Mouse (Mus musculus): Measurements from ENCODE around the gene Pon2. TPM values are rescaled to one million over a fixed set of nuclear protein-coding genes. Genes with fewer than 3 reads are reported as not detected.
"Not testable (repeated sequence)": the region's sequence is repeated elsewhere in the genome, so short reads cannot be mapped to it uniquely, and the experiment has no call there.

Gene Pon2
- total RNA-seq, 2 experiments from 2014 or later: 22.8 to 24.7 TPM

DNA sequence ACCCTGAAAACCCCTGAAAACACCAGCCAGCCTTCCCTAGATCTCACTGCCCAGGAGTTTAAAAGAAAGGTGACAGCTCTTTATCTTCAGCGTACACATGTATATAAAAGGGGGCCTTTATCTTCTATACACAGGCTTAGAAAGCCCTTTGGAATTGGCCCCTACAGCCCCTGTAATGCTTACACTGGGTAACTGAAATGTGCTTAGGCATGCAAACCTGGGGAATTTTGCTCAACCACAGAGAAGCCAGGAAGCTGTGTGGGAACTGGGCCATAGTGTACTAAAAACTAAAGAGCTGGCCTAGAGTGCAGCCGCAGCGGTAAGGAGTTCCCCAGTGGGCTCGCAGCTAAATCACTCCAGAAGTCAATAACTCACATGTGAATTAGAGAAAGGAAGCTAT, 6.8 kb downstream of the Pon2 start:
- no peak for DNase-seq

DNA sequence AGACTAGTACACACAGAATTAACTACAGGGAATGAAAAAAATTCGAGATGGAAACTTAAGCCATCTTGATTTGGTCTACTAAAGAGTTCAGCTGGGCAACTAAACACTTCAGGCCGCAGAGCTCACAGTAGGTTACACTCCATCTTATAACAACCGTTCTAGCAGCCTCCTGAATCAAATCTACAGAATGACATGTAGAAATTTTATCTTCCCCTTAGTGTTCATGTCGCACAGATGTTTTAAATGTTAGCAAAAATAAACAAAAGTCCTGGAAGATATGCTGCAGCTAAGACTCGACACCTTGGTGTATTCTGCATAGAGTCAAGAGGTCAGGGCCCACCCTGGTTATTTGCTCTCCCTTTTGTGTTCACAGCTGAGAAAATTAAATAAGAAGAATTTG, 10.3 kb downstream of the Pon2 start:
- DNase-seq: no peak

DNA sequence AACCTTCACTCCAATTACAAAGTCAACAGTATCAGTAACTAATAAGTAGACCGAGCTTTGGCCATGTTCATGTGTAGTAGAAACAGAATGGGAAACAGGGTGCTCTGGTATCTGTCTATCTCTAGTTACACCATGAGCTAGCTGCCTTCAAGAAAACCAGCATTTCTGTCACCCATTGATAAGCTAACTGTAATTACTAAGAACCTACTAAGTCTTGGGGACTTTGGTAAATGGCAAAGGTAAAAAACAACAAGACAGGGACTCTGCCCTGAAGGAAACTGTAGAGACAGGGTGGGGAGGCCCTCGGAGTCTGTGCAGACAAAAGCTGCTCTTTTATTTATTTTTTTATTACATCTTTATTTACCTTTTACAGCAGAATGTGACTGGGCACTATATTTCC, 10.9 kb downstream of the Pon2 start:
- DNase-seq: no peak

DNA sequence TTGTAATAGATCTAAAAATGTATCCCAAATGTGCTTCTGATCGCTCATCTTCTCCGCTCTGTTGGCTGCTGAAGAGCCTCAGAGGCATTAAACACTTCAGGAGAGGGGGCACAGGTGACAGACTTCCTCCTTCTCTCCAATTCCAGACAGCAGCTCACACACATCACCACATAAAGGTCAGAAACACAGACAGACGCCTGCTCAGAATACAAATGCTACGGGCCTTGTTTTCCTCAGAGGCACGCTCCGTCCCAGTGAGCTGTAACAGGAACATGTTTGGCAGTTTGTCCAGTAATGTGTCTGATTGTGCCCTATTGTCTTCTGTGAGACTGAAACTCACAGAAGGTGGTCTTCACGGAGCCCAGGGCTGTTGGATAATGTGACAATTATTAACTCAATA, 15.8 kb downstream of the Pon2 start:
- no peak for DNase-seq

DNA sequence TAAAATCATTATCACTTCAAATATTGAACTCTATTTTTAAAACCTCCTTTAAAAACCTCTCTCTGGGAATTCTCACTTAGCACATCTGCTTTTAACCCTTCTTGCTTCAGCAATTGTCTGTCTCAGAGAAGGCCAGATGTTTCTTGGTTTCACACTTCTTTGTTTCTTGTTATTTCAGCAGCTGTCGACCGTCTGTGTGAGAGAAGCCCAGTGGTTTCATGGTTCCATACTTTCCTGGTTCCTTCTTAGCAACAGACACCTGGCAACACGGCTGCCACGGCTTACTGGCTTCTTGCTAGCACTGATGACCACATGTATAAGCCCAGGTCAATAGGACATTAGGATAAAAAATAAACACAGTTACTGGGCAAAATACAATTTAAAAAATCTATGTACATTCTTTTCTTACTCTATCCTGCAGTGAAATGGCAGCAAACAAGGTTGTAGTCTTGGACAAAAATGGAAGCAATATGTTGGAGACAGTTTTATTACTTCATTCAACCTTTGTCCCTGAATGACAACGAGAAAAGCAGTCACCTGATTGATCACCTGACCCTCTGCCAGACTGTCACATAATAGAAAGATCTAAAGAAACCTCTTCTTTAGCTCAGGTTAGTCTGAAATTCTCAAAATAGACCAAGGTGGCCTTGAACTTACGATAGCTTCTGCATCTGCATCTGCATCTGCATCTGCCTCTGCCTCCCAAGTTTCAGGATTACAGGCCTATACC, 17.5 kb downstream of the Pon2 start:
- no peak for DNase-seq

DNA sequence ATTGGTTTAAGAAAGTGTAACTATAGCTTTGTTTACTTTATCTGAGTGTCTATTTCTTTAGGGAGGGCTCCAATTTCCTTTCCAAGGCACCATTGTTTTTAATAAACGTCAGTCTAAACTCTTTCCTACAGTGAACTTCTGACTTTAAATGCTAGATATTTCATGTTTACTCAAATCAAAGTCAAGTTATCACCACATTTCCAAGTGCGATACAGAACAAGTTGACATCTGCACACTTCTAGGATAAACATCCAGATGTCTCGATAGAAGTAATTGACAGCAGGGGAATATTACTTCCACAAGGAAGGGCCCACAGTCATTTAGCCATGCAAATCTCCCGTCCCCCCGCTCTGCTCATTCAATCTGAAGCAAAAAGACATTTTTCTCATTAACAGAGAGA, 20.3 kb downstream of the Pon2 start:
- DNase-seq: no peak

DNA sequence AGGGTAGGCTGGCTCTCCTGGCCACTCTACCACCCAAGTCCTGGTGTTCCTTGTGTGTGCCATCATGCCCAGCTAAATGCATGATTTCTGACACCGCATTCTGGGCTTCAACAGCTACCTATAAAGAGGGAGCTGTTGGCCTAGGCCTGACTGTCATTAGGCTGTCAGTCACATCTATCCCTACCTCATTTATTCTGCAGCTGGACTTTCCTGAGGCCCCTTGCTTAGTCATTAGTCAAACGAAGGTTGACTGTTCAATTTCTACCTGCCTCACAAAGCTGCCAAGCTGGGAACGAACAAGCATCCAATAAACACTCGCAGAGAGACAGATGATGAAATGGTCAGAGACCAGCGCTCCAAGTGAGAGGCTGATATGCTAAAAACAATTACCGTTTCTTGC, 28.6 kb downstream of the Pon2 start:
- DNase-seq: no peak

DNA sequence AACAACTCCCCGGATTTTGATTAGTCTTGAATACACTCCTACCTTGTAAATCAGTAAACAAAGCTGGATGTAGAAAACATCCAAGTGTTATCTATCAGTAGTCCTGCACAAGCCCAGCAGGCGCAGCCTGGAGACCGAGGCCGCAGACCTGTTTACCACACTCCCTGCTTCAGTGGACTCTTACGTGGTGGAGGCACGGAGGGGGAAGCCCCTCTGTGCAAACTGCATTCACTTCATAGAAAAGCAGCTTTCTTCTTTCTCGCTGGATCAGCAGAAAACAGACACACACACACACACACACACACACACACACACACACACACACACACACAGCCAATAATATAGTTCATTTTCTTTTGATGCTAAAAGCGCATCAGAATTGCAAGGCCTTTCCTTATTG, 33.5 kb downstream of the Pon2 start:
- no peak for DNase-seq

DNA sequence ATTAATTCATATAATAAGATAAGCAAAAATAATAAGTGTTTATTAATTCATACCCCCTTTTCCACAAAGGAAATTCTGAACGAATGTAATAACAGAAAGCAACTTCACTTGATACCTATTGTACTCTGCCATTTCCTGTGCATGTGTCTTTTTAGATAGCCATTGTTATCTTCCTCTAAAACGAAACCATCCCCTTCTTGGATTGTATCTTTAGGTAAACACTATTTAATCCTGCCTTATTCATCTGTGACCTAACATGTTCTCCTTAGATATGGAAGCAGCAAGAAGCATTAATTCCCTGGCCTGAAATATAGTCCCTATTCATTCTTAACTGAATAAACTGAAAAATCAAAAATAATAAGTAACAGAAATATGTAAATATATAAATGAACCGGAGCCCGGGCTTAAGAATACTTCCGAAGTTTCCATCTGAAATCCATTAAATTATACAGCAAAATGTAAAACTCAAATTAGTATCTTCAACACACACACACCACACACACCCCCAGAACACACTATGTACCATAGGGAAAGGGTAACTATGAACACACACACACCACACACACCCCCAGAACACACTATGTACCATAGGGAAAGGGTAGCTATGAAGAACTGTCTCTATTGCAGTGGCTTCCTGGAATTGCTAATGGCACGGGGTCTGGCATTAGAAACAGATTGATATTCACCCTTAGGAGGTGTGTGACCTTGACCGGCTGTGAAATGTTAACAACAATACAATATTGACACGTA, 34.8 kb downstream of the Pon2 start:
- DNase-seq: no peak

DNA sequence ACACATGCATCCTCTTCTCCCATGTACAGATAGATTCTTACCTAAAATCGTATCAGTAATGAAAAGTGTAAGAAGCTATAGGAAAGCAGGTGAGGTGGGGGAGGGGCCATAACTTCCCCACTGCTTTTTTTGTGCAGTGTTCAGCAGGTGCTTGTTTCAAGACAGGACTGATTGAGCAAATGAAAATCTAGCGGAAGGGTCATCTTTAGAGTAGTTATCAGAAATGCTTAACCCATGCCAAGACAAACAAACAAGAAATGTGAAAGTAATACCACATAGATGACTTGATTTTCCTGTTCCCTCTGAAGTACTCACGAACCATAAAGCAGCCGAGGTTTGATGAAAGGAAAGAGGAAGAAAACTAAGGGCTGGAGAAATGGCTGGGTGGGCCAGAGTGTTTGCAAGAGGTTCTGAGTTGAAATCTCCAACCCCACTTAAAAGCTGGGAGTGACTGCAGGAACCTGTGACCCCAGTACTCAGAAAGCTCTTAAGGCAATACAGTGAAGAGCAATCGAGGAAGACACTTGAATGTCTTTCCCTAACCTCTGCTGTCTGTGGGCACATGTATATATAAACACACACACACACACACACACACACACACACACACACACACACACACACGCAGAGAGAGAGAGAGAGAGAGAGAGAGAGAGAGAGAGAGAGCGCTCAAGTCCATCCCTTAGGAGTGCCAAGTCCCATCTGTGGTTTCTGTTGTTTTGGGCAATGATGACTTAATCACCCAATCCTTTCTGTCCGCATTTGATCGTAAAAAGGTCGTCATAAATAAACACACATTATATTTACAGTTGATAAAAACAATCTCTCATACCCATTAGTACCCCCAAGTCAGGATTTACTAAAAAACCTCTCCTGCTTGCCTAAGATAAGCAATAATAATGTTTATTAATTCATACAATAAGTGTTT, 35.7 kb downstream of the Pon2 start:
- no peak for DNase-seq

DNA sequence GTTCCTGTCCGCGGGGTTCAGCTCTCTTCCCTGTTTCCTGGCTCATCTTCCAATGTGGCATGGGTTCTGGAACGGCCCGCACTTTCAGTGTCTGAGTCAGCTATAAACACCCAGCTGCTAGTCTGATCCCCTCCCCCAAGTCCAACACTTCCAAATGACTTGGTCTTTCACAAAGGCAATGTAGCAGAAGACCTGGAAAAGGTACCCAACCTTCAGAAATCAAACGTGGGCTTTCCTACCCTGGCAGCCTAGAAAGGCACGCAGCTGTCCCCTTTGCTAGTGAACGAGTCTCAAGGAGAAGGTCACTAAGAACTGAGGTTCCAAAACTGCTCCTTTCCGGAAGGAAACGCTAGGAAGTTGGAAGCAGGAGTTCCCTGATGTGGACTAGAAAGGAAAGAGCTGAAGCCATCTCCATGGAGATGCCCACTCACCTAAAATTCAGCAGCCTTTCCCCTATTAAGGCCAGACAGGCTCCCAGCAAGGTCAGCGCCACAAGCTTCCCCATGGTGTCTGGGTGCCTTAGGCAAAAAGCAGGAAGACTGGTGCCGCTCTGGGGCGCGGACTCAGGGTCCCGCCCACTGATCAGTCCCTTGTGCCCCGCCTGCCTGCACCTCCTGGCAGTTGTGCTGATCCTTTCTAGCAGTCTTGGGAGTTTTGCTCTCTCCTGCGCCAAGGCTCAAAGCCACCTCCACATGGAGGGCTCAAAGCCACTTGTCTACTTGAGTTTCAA, 42.4 kb downstream of the Pon2 start, which contains the start of gene Pon3:
Gene Pon3, minus strand, starts transcription at position 565 of the 730 bp plus-strand sequence.
- peak; percentile 61 for DNase-seq

DNA sequence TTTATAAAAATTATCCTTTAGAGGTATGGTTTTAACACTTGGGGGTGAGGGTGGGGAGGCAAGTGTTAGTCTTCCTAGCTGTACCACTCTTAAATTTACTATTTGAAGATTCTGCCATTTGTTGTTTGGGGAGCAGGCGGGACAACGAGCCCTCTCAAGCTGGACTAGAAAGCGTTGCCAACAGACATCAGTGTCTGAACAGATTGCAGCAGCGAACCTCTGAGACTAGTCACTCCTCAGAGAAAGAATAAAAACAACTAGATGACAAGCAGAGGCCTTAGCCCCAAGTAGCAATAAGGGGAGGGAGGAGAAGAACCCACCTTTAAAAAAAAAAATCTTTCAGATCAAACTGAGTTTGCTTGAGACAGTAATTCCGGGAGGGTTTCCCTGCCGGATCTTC, 43.0 kb downstream of the Pon2 start:
- peak; percentile 6 for DNase-seq

DNA sequence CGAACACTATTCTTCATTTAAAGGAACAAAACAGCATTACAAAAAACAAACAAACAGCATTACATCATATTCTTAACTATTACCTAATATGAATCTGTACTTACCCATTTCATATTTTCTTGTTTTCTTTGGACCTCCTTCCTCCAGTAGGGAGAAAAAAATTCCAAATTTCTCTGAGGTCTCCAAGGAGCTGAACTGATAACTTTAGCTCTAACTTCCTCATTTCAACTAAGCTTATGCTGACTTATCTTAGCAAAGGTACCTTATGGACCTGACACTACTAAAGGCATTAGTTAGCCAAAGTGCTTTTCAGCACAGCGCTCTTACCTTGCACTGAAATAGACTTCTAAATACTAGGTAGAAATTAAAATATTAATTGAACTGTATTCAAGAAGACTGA, 43.4 kb downstream of the Pon2 start:
- no peak for DNase-seq

DNA sequence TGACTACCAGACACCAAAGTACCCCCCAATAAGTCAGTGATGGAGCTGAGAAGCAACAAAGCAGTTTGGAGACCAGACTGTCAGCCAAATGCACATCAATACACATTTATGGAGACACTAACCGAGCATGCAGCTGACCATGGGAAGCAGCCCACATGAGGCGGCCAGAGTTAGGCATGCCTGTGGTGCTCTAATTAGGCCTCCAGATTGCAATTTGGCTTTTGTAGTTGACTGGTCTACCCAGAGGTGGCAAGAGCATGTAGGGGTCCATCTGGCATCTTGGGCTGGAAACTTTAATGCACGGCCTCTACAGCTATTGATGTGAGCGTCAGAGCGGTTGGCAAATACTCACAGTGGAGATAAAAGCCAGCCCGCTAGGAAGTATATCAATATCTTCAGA, 52.3 kb downstream of the Pon2 start:
- no peak for DNase-seq

DNA sequence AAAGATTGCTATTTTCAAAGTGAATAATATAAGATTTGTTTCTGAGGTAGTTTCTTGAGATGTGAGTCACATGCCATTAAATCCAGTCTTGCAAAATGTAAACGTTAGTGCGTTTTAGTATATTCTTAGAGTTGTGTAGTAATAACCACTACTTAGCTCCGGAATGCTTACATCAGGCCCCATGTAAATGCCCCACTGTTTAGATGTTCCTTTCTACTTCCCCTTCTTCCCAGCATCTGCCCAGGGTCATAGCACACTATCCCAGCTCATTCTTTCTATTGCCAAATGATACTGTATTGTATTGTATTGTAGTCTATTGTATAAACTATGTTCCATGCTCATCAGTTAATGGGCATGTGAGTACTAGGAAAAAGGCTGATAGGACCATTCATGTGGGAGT, 59.5 kb downstream of the Pon2 start:
- no peak for DNase-seq

DNA sequence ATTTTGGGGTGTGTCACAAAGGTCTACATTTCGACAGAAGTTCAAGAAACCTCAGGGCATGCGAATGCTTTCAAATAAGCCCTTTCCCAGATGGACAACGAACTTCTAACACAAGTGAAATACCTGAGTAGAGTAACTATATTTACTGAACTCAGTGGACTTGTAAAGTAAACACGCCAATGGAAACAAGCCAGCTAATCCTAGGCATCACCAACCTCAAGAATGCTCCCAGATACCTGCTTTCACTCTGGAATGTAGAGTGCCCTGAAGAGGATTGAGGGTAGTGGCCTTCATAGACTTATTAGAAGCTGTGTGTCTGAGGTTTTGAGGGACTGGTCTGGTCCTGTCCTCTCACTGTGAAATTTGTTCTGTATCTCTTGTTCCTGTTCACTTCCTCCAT, 60.7 kb downstream of the Pon2 start:
- no peak for DNase-seq

DNA sequence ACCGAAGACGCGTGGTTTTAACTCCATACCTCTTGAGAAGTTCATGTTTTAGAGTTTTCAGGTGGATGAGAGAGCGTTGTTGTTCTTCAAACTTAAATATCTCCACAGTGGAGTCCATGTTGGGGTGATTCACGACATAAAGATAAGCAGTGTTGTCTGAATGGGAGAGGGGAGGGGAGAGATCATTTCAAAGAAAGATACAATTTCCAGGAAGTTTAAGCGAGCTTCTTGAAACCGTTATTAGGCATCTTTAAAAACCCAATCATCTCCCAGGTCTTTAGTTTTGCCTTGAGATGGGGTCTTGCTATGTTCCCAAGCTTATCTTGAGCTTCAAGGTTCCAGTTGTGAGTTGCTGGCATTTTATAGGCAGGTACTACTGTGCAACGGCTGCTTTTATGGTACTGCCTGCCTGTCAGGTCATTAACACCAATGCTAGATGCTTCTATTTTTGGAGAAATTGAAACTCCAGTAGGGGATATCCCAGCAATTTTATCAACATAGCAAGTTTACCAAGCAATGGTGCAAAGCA, 61.3 kb downstream of the Pon2 start:
- no peak for DNase-seq

DNA sequence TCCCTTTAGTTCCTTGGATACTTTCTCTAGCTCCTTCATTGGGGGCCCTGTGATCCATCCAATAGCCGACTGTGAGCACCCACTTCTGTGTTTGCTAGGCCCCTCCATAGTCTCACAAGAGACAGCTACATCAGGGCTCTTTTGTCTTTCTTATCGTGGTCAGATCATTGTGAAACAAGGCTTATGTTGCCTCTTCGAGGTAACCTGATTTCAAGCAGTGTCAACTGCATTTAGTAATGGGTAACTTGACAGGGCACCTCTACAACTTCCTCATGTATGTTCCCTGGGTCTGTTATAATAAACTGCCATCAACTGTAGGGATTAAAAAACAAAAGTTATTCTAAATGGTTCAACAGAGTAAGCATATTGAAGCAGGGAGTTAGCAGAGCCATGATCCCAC, 63.7 kb downstream of the Pon2 start:
- DNase-seq: no peak

DNA sequence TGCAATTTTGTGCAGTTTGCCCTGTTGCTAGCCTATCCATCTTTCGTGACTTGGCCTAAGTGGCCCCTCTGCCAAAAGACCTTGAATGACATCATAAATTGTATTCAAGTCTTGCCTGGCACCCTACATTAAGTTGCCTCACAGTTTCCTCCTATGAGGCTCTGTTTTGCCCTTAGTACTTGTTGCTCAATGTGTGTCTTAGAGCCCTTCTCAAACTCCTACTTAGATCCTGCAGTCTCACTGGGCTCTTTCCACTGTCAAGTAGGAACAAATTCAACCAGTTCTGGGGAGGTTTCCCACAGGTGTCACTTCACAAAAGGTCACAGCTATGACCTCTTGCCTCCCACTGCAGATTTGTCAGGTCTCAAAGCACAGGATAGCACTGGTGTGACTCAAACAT, 64.4 kb downstream of the Pon2 start:
- no peak for DNase-seq

DNA sequence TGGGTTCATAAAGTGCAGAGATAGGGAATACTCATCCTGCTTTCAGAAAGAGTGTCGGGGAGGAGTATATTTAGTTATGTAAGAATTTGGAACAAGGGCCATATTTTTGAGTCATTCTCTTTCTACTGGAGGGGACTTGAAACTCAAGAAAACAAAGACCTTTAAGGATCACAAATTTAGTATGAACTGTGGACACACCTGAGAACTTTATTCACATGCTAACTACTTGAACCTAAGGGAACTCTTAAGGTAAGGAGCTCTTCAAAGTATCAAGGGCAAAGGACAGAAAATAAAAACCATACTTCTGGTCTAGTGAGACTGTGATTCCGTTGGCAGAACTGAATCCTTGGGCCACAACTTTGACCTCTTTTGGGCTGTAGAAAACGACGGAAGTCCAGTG, 66.2 kb downstream of the Pon2 start:
- DNase-seq: no peak

DNA sequence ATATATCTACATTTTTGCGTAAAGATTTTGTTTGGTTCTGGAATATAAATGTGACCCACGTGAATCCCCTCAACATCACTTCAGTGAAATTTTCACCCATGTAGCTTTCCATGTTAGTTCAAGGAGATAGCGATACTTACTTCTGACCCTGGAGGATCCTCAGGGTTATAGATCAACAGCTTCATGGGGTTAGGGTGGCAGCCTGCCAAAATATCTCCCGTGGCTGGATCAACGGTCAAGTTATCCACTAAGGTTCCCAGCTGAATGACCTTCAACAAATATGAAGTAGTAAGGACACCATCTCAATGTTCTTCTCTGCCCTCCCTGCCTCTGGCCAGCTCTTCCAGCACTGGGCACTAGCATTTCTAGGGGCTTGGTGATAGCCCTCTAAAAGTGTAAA, 68.0 kb downstream of the Pon2 start:
- DNase-seq: no peak

DNA sequence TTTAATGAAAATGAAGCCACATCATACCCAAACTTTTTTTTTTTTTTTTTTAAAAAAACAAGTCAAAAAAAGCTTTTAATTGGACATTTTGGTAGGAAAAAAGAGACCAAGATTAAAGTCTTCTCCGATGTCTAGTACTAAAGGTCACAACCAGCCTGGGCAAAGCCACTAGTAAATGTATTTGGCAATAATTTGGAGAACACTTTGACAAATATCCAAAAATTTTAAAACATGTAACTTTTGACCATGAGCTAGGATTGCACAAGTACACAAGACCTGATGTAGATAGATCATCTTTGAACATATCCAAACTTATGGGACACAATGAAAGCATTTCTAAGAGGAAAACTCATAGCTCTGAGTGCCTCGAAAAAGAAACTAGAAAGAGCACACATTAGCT, 74.7 kb downstream of the Pon2 start:
- DNase-seq: not testable (repeated sequence)
